Mouse (Mus musculus): ENCODE results near the gene Kctd15. TPM values are rescaled to one million over a fixed set of nuclear protein-coding genes. Genes with fewer than 3 reads are reported as not detected.

Gene Kctd15
- total RNA-seq, 2 experiments from 2014 or later = 32.5 to 36.8 TPM

DNA sequence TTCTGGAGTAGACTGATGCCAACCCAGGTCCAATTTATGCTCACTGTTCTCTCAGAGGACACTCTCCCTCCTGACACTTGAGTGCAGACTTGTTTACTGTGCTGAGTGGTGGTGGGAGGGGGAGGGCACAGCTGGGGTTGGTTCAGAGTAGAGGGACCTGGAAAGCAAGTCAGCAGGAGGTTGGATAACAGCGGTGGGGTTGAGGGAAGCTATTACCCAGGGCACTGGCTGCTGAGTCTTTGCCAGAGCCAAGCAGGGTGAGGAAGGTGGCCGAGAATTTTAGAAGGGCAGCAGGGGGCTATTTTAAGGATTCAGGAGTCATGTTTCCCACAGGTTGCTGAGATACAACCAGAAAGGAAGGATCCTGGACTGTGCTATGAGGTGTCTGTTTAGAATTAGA lies 36.1 kb downstream of the Kctd15 start:
- peak; percentile 83 for DNase-seq

DNA sequence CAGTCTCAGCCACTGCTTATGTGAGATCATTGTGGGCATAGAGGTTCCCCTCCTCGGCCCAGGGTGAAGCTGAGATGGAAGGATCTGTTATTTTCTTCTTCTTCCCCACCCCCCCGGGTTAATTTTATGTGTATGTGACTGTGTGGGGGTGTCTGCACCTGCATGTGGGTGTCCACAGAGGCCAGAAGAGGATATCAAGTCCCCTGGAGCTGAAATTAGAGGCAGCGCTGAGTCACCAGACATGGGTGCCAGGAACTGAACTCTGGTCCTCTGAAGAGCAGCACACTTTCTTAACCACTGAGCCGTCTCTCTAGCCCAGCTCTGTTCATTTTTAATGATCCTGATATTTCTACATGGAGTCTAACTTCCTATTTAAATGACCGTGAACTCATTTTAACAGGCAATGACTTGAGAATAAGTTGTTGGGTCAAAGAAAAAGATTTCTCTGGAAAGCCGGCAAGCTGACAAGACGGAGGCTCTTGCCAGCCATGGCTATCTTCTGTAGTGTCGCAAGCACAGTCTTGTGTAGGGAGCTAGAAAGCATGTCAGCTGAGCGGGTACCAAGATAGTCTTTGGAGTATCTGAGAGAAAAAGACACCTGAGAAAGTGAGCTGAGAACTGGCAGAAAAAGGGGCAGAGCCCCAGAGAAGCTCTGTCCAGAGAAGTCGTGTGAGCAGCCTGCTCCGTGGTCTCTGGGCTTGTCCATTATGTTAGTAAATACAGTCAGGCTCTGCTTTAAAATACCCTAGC lies 38.2 kb downstream of the Kctd15 start:
- peak; percentile 29 for DNase-seq

DNA sequence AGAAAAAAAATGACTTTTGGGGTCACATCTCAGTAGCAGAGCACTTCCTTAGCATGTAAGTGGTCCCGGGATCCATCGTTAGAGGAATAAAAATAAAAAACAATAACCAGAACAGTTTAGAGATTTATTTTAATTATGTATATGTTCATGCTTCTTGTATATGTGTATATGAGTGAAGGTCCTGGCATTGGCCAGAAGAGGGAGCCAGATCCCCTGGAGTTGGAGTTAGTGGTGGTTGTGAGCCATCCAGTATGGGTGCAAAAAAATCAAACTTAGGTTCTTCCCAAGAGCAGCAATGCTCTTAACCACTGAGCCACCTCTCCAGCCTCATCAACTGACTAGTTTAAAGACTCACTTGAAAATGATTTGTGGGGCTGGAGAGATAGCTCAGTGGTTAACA lies 40.3 kb downstream of the Kctd15 start:
- DNase-seq = no peak

DNA sequence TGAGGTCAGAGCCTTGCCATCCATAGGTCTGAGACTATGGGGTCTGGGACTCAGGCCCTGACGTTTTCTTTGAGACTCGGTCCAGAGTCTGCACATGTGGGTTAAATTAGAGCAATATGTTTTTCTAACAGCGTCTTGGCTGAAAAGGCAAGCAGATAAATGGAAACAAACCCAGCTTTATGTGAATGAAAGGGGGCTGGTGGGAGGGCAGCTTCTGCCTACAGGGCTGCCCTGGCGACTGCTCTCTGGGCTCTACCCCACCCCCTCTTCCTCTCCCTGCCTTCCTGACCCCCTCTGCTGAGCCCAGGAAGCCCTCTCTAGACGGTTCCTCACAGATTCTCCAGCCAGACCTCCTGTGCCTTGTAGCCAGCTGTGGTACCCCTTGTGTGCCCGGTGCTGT lies 46.1 kb downstream of the Kctd15 start:
- DNase-seq = no peak

DNA sequence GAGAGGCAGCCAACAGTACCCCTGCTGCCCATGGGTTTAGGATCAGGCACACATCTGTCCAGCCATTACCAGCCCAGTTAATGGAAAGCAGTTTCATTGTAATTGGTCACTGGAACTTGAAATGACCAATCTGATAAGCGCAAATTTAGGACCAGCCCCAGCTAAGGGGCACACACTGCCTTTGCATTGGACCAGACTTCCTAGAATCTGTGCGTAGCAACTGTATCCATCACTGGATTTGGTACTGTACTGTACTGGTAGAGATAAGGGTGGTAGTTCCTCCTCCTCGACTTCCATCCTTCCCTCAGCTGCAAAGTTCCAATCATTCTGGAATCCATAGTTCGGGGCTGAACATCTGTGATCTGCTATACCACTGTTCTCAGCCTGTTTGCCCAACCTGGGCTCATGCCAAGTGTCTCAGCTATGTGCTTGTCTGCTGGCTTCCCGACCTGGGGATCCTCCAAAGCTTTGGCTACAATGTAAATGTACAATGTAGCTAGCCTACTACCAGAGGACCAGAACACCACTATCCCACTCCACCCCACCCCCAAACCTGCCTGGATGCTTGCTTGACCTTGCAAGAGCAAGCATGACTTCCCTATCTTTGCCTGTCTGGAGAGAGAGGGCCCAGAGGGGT lies 49.1 kb downstream of the Kctd15 start:
- DNase-seq = no peak

DNA sequence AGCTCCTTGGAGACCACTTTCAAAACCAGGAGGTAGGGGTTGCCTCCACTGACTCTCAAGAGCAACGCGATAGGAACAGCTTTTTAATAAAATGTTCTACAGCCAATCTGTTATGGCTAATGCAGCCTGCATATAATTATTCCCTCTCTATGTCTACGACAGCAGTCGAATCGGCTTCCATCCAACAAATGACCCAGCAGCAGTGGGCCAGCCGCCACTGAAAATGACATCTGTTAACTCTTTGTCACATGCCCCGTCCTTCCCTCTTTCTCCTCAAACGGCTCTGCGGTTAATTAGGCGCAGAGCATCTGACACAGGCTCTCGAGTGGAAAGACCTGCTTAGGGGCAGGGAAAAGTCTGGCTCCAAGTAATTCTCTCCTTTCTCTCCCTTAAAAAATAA lies 49.8 kb downstream of the Kctd15 start:
- DNase-seq = no peak

DNA sequence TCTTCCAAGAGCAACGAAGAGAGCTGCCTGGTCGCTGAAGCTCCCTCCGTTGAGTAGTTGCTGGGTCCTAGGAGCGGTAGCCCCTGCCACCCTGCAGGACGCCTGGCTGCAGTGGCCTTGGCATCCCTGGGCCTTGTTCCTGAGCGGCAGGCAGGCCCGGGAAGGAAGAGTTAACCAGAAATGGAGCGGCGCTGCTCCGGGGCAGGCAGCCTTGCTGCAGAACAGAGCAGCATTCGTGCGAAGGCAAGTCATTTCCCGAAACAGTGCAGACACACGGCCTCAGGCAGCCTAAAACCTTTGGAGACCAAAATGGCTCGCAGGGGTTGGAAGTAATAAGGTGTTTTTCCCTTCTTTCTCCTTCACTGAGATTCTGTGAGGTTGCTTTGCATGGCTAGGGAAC lies 50.5 kb downstream of the Kctd15 start:
- no peak for DNase-seq

DNA sequence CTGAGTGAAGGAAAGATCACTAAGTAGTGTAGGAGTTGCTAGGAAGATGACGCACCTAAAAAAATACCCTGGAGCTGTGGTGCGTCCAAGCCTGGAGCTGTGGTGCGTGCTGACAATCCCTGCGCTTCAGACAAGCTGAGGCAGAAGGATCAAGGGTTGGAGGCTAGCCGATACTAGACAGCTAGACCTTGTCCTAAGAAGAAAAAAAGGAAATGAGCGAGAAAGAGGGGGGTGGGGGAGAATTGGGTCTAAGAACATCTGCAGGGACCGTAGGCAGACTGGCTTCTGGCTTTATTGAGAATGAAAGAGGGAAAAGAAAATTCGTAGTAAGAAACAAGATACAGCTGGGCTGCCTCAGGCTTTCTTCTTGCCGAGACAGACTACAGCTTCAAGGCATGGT lies 58.0 kb downstream of the Kctd15 start:
- no peak for DNase-seq

DNA sequence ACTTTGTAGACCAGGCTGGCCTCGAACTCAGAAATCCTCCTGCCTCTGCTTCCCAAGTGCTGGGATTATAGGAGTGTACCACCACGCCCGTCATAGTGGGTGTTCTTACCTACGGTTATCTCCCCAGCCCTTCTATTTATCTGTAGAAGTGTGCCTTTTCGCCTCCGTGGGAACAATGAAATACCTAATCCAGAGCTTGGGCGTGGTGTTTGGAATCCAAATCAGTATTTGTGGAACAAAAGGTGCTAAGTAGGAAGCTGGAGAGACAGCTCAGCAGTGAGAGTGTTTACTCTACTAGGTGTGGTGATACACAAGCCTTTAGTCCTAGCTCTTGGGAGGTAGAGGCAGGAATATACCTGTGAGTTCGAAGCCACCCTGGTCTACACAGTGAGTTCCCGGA lies 58.5 kb downstream of the Kctd15 start:
- DNase-seq = no peak

DNA sequence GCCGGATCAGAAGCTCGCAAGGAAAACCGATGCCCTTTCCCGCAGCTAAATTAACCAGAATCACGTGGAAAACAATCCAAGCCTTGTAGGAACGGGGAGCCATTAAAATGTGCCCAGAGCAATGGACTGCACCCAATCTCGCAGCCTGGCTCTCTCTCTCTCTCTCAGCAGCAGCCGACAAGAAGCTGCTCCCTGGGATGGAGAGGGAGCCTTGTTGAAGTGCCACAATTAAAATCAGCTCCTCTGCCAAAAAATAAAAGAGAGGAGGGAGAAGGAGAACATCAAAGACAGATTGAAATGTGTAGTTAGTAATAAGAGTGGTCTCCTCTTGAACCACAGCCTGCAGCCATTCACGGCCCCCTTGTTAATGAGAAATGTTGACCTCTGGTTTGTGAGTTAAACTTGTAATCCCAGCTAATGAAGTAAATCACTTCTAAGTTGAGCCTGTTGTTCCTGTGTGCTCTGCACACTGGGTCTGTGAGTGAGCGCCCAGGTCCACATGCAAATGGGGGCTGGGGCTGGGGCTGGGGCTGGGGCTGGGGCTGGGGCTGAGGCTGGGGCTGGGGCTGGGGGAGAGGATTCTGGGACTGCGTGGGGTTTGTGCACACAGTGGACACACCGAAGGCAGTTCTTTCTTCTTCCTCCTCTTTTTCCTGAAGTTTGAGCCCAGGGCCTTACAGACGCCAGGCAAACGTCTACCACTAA lies 59.8 kb downstream of the Kctd15 start:
- no peak for DNase-seq

DNA sequence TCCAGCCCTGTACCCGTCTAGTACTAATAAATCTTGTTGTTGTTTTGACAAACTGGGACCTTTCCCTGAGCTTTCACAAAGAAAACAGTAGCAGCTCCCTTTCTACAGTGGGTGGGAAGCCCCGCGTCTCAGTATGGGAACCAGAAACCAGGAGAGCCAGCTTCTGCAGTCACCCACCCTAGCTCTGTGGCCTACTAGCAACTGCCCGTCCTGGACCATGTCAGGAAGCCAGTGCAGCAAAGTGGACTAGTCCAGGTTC lies 61.3 kb downstream of the Kctd15 start:
- DNase-seq = no peak

DNA sequence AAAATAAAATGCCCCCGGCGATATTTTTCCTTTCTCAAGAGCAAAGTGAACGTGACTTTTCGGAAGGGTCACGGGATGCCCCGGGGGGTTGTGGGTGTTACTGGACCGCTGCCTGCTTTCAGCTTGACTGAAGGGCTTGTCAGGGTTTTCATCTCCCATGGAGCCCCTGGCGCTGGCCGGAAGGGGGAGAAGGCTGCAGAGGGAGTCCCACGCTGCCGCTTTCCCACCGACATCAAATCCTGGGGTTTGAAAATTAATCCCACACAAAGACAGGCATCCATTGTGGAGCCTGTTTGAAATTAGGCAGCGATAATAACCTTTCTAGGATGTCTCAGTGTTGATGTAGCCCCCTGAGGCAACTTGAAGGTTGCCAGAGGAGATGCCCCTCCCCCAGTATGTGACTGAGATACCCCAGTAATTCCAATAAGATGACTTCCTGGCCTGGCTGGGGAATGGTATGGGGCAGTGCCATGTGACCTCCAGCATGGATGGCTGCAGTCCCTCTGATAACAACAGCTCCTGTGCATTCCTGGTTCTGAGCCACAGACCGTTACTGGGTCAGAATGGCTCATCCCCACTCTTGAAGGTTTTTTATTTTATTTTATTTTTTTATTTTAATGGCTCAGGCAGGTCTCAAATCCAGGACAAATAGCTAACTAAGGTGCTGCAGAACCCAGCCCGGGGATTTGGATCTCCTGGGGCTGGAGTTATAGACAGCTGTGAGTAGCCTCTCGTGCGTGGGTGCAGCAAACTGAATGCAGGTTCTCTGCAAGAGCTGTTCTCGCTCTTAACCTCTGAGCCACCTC lies 61.8 kb downstream of the Kctd15 start:
- peak; percentile 13 for DNase-seq

DNA sequence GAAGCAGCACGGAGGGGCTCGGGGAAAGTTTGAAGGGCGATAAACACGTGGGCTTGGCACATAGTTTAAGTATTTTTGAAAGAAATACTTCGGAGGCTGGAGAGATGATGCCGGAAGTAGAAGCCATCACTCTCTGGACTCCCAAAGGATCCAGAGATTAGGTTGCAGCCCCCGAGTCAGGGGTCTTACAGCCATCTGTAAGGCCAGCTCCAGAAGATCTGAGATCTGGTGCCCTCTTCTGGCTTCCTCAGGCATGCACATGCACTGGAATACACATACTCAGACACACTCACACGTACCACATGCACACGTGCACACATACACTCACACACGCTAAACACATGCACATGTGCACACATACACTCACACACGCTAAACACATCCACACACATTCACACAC lies 65.8 kb downstream of the Kctd15 start:
- DNase-seq = no peak

Other genes starting within 250 kb of the Kctd15 start
- under 1 TPM; 0.13 to 0.43 TPM for gene Chst8, start 156.0 kb upstream of the Kctd15 start, total RNA-seq (2021)